Mouse (Mus musculus) right cerebral cortex, postnatal 25 days (tissue): Measurements from ENCODE around the gene Olfr1196.
"Not testable (repeated sequence)": the region's sequence is repeated elsewhere in the genome, so short reads cannot be mapped to it uniquely, and the experiment has no call there.

Experiments
- DNase-seq: peaks from one replicate; pipeline ENCODE4 v3.0.0; 2022

Olfr1196 gene

DNA sequence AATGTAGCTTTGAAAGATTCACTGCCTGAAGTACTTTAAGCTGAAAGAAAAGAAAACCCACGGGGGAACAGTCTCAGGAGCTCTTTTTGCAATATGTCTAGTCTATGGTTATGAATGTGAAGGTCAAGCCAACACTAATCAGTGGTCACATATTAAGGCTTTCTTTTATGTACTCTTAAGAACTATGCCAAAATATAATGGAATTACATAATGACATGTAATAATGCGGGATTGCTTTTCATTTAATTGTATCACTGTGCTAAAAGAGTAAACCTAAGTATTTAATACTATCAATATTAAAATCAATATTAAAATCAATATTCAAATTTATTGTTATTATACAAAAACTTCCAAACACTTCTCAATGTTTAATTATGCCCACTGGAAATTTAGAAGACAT lies at the start of gene Olfr1196:
Olfr1196 (minus strand) TSS at position 101 of the 400 bp plus-strand sequence.
- DNase-seq = no peak

DNA sequence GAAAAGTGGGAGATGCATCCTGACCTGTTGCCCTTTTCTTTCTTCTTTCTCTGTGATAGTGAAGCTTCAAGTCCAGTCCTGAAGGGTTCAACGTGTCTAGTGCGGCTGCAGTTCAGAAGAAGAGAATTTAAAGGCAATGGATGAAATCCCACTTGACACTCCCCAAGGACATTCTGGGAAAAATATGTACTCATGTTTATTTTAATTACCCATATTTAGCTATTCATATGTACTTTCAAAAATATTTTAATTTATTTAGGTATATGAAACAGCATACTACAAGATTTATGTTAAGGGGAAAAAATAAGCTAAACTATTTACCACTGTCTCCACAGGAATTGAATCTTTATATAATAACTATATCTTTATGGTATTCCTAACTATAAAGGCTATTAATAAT lies 46.9 kb upstream of the Olfr1196 start, which contains the start of gene Olfr1198:
Olfr1198 (minus strand) TSS at position 101 of the 400 bp plus-strand sequence.
- no peak for DNase-seq

DNA sequence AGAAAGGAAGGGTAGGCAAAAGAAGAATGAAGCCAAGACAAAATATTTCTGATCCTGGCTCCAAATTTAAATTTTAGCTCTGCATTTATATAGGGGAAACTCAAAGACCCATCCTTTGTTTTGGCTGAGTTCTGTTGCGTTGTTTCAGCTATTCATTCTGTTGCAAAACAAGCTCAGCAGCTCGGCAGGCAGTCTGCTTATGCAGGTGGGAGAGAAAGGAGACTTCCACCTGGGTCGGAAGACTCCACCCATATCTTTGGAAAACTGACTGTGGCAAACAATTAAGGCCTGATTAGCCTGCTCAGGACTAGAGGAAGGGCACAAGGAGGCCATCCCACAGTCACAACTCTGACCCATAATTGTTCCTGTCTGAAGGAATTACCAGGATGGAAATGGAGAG lies 39.0 kb upstream of the Olfr1196 start:
- DNase-seq = no peak

DNA sequence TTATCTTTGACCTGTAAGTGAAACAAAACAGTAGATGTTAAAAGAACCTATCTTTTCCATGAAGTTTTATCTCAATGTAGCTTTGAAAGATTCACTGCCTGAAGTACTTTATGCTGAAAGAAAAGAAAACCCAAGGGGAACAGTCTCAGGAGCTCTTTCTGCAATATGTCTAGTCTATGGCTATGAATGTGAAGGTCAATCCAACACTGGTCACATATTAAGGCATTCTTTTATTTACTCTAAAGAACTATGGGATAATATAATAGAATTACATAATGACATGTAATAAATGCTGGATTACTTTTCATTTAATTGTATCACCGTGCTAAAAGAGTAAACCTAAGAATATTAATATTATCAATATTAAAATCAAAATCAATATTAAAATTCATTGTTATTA lies 27.9 kb upstream of the Olfr1196 start, which contains the start of gene Olfr1197:
Olfr1197 (minus strand) TSS at position 101 of the 400 bp plus-strand sequence.
- DNase-seq = no peak

DNA sequence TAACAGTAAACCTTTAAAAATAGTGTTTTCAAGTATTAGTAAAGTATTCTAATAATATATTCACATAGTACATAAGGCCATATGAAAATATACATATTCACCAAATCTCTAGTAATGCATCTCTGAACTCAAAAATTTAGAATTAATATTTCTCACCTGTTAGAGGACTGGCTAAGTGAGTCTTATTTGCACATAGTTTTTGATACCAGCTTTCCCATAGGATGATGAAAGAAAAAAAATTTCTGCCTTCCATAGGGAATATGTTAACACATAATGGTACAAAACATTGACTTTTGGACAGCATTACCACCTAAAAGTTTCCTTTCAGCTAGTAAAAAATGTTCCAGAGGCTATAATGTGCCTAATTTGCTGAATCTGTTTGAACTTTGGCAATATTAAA lies 15.3 kb downstream of the Olfr1196 start, which contains the start of gene Olfr1195:
Olfr1195 (minus strand) TSS at position 101 of the 400 bp plus-strand sequence.
- no peak for DNase-seq

DNA sequence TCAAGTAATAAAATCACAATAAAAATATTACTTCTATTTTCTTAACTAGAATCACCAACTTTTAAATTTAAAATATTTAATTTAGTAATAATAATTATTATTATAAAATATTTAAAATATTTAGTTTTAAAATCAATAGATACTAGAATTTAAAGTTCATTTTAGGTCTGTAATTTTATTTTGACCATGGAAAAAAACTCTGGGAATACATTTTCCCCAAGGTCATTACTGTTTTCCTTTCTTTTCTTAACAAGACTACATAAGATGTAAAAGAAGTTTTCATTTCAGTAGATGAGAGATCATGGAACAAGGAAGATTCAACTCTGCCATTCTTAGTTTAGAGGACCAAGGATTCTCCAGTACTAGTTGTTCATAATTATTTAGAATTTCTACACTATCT lies 29.1 kb downstream of the Olfr1196 start, which contains the start of gene Olfr1193:
Olfr1193 (plus strand) TSS at position 301 of the 400 bp plus-strand sequence.
- not testable (repeated sequence) for DNase-seq

DNA sequence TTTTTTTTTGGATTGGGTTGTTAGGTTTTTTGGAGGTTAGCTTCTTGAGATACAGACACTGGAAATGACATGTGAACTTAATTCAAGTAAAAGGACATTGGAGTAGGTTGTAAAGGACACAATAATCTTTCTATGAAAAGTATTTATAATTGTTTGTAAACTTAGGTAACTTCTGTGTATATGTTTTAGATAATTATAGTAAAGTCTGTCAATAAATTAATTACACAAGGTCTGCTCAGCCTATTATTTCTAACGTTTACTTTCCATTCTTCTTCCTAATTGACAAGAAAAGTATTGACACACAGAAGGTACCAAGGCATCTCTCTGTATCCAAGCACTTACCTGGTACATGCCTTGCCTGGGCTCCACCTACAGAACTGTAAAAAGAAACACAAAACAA lies 56.2 kb downstream of the Olfr1196 start, which contains the start of gene Olfr1192-ps1:
Olfr1192-ps1 (plus strand) TSS at position 301 of the 400 bp plus-strand sequence.
- no peak for DNase-seq
